Mouse (Mus musculus) CH12.LX (cell line): Measurements from ENCODE around the gene Gpx5. TPM values are rescaled to one million over a fixed set of nuclear protein-coding genes. Genes with fewer than 3 reads are reported as not detected.
A peak's percentile ranks its signal among the peaks of the same experiment; 100 is the strongest.

Source experiments
- DNase-seq: peaks from one replicate; pipeline ENCODE4 v3.0.0-alpha.2; 2013; ENCODE audit errors: extremely low read depth
- H3K27ac ChIP-seq: 2 replicates; pipeline ENCODE4 v1.5.1; 2012; ENCODE audit warnings: low read depth, mild to moderate bottlenecking, control low read depth, moderate library complexity; ENCODE audit not compliant: insufficient read depth
- H3K27me3 ChIP-seq: replicated peaks from 2 replicates; pipeline ENCODE3; 2012; ENCODE audit warnings: inconsistent platforms
- H3K36me3 ChIP-seq, 2 experiments: replicated peaks in 1 of 2; 2 replicates each; pipeline versions ENCODE3 to v1.6.1; 2012; ENCODE audit warnings: inconsistent platforms in 1 of 2, low read length in 1 of 2, mild to moderate bottlenecking in 1 of 2, mixed read lengths in 1 of 2, moderate library complexity in 1 of 2; ENCODE audit not compliant: control insufficient read depth in 1 of 2, insufficient read depth in 1 of 2
- H3K4me1 ChIP-seq, 2 experiments: 2 replicates each; pipeline ENCODE4 v1.6.1; 2012; ENCODE audit warnings: inconsistent platforms in 1 of 2, moderate library complexity in 1 of 2; ENCODE audit not compliant: insufficient read depth in 2 of 2, control insufficient read depth in 1 of 2
- H3K4me2 ChIP-seq: 2 replicates; pipeline ENCODE4 v1.6.1; 2012; ENCODE audit warnings: low read depth, mild to moderate bottlenecking, control low read depth; ENCODE audit not compliant: poor library complexity, insufficient read depth, severe bottlenecking
- H3K4me3 ChIP-seq, 3 experiments: fragments of 150-350 bp in 1 of 3; sonication (generic) in 1 of 3; replicated peaks in 1 of 3; 2 replicates each; pipeline versions ENCODE3 to v1.5.1; 2011 to 2012; ENCODE audit warnings: low read depth in 2 of 3, low read length in 2 of 3, mild to moderate bottlenecking in 2 of 3, moderate library complexity in 2 of 3, control low read depth in 1 of 3, improper control_type of control experiment in 1 of 3, inconsistent platforms in 1 of 3, mixed read lengths in 1 of 3; ENCODE audit not compliant: poor library complexity in 1 of 3
- H3K79me2 ChIP-seq: replicated peaks from 2 replicates; pipeline ENCODE4 v1.6.1; 2012; ENCODE audit warnings: mild to moderate bottlenecking, moderate library complexity; ENCODE audit not compliant: control insufficient read depth, poor library complexity, insufficient read depth, severe bottlenecking; ENCODE audit errors: extremely low read depth
- H3K9ac ChIP-seq: 2 replicates; pipeline ENCODE4 v1.6.1; 2012; ENCODE audit warnings: low read depth, mild to moderate bottlenecking, control low read depth, moderate library complexity; ENCODE audit not compliant: insufficient read depth
- H3K9me3 ChIP-seq: replicated peaks from 2 replicates; pipeline ENCODE3; 2012; ENCODE audit warnings: low read length, inconsistent platforms, mixed read lengths
- BHLHE40 ChIP-seq: IDR thresholded peaks from 2 replicates; pipeline ENCODE4 v1.6.1; 2011; ENCODE audit warnings: mild to moderate bottlenecking, low read depth, low read length, improper control_type of control experiment
- CHD1 ChIP-seq: IDR thresholded peaks from 2 replicates; pipeline ENCODE4 v1.6.1; 2012; ENCODE audit warnings: low read depth, low read length, improper control_type of control experiment, inconsistent platforms
- CHD2 ChIP-seq: IDR thresholded peaks from 2 replicates; pipeline ENCODE4 v1.6.1; 2011; ENCODE audit warnings: low read length, improper control_type of control experiment
- CTCF ChIP-seq, 2 experiments: IDR thresholded peaks in 1 of 2; conservative IDR thresholded peaks in 1 of 2; 2 replicates each; pipeline ENCODE4 v1.5.1; 2011 to 2012; ENCODE audit warnings: low read depth in 2 of 2, low read length in 2 of 2, improper control_type of control experiment in 1 of 2, inconsistent platforms in 1 of 2, mild to moderate bottlenecking in 1 of 2, moderate library complexity in 1 of 2
- E2F4 ChIP-seq: IDR thresholded peaks from 2 replicates; pipeline ENCODE4 v1.6.1; 2011; ENCODE audit warnings: low read depth, low read length, improper control_type of control experiment; ENCODE audit not compliant: insufficient replicate concordance
- ELF1 ChIP-seq: IDR thresholded peaks from 2 replicates; pipeline ENCODE4 v1.6.1; 2014; ENCODE audit warnings: low read depth, mild to moderate bottlenecking, inconsistent platforms, low read length, improper control_type of control experiment
- ETS1 ChIP-seq: conservative IDR thresholded peaks from 2 replicates; pipeline ENCODE4 v1.6.1; 2012; ENCODE audit warnings: low read depth, mild to moderate bottlenecking, inconsistent platforms, low read length, improper control_type of control experiment, moderate library complexity
- GABPA ChIP-seq: IDR thresholded peaks from 2 replicates; pipeline ENCODE4 v1.6.1; 2012; ENCODE audit warnings: low read depth, low read length, improper control_type of control experiment, inconsistent platforms; ENCODE audit not compliant: insufficient replicate concordance
- IRF4 ChIP-seq: IDR thresholded peaks from 2 replicates; pipeline ENCODE4 v1.6.1; 2014; ENCODE audit warnings: low read depth, mild to moderate bottlenecking, inconsistent platforms, low read length, improper control_type of control experiment
- JUND ChIP-seq: conservative IDR thresholded peaks from 2 replicates; pipeline ENCODE4 v1.6.1; 2011; ENCODE audit warnings: low read depth, low read length, improper control_type of control experiment
- KAT2A ChIP-seq: IDR thresholded peaks from 2 replicates; pipeline ENCODE4 v1.6.1; 2012; ENCODE audit warnings: low read length, improper control_type of control experiment, inconsistent platforms; ENCODE audit not compliant: insufficient replicate concordance
- MAFK ChIP-seq: IDR thresholded peaks from 2 replicates; pipeline ENCODE4 v1.6.1; 2011; ENCODE audit warnings: low read length, improper control_type of control experiment; ENCODE audit not compliant: insufficient replicate concordance
- MAX ChIP-seq: IDR thresholded peaks from 2 replicates; pipeline ENCODE4 v1.6.1; 2011; ENCODE audit warnings: low read length, improper control_type of control experiment
- MAZ ChIP-seq: IDR thresholded peaks from 2 replicates; pipeline ENCODE4 v1.6.1; 2012; ENCODE audit warnings: low read depth, mild to moderate bottlenecking, inconsistent platforms, low read length, improper control_type of control experiment, moderate library complexity
- MEF2A ChIP-seq: IDR thresholded peaks from 2 replicates; pipeline ENCODE4 v1.6.1; 2014; ENCODE audit warnings: low read depth, mild to moderate bottlenecking, inconsistent platforms, low read length, improper control_type of control experiment, borderline replicate concordance
- MXI1 ChIP-seq: IDR thresholded peaks from 2 replicates; pipeline ENCODE4 v1.6.1; 2011; ENCODE audit warnings: mild to moderate bottlenecking, low read depth, low read length, improper control_type of control experiment
- MYC ChIP-seq: IDR thresholded peaks from 2 replicates; pipeline ENCODE4 v1.6.1; 2011; ENCODE audit warnings: low read depth, mild to moderate bottlenecking, improper control_type of control experiment, low read length
- NELFE ChIP-seq: IDR thresholded peaks from 2 replicates; pipeline ENCODE4 v1.6.1; 2011; ENCODE audit warnings: low read depth, low read length, improper control_type of control experiment
- NRF1 ChIP-seq: IDR thresholded peaks from 2 replicates; pipeline ENCODE4 v1.6.1; 2014; ENCODE audit warnings: low read depth, mild to moderate bottlenecking, inconsistent platforms, low read length, improper control_type of control experiment, moderate library complexity
- PAX5 ChIP-seq: IDR thresholded peaks from 2 replicates; pipeline ENCODE4 v1.6.1; 2012; ENCODE audit warnings: low read length, inconsistent platforms, mixed read lengths
- POLR2A ChIP-seq: IDR thresholded peaks from 2 replicates; pipeline ENCODE4 v1.6.1; 2011; ENCODE audit warnings: low read depth, mild to moderate bottlenecking, improper control_type of control experiment, low read length
- POLR2AphosphoS2 ChIP-seq: IDR thresholded peaks from 2 replicates; pipeline ENCODE4 v1.6.1; 2011; ENCODE audit warnings: low read depth, low read length, improper control_type of control experiment
- RAD21 ChIP-seq: IDR thresholded peaks from 2 replicates; pipeline ENCODE4 v1.6.1; 2011; ENCODE audit warnings: low read depth, mild to moderate bottlenecking, low read length, improper control_type of control experiment, moderate library complexity
- RCOR1 ChIP-seq: conservative IDR thresholded peaks from 2 replicates; pipeline ENCODE4 v1.6.1; 2012; ENCODE audit warnings: low read depth, mild to moderate bottlenecking, inconsistent platforms, low read length, improper control_type of control experiment
- SIN3A ChIP-seq: IDR thresholded peaks from 2 replicates; pipeline ENCODE4 v1.6.1; 2012; ENCODE audit warnings: low read length, improper control_type of control experiment, inconsistent platforms
- SMC3 ChIP-seq: IDR thresholded peaks from 2 replicates; pipeline ENCODE4 v1.6.1; 2011; ENCODE audit warnings: low read depth, low read length, improper control_type of control experiment
- TBP ChIP-seq: conservative IDR thresholded peaks from 2 replicates; pipeline ENCODE4 v1.6.1; 2011; ENCODE audit warnings: low read depth, low read length, improper control_type of control experiment
- TCF12 ChIP-seq: IDR thresholded peaks from 2 replicates; pipeline ENCODE4 v1.6.1; 2014; ENCODE audit warnings: low read depth, mild to moderate bottlenecking, inconsistent platforms, low read length, improper control_type of control experiment
- UBTF ChIP-seq: IDR thresholded peaks from 2 replicates; pipeline ENCODE4 v1.6.1; 2012; ENCODE audit warnings: low read depth, mild to moderate bottlenecking, inconsistent platforms, low read length, improper control_type of control experiment, moderate library complexity
- USF1 ChIP-seq: IDR thresholded peaks from 2 replicates; pipeline ENCODE4 v1.6.1; 2014; ENCODE audit warnings: low read depth, mild to moderate bottlenecking, inconsistent platforms, low read length, improper control_type of control experiment
- ZC3H11A ChIP-seq: IDR thresholded peaks from 2 replicates; pipeline ENCODE4 v1.6.1; 2012; ENCODE audit warnings: low read depth, mild to moderate bottlenecking, inconsistent platforms, low read length, improper control_type of control experiment
- ZMIZ1 ChIP-seq: IDR thresholded peaks from 2 replicates; pipeline ENCODE4 v1.6.1; 2012; ENCODE audit warnings: low read depth, mild to moderate bottlenecking, inconsistent platforms, low read length, improper control_type of control experiment
- ZNF384 ChIP-seq: IDR thresholded peaks from 2 replicates; pipeline ENCODE4 v1.6.1; 2012; ENCODE audit warnings: low read depth, low read length, improper control_type of control experiment, inconsistent platforms
- dilution Hi-C: fragments of 300-500 bp; cut with MboI; formaldehyde crosslinking; loops from 2 replicates; pipeline ENCODE4 v1.14.3; 2020; ENCODE audit warnings: low sequenced_read_pairs; ENCODE audit not compliant: extremely low pct_unique_long_range_greater_than_20kb, extremely low pct_ligation_motif_present
- in situ Hi-C: fragments of 300-500 bp; cut with MboI; formaldehyde crosslinking; loops from 3 replicates; pipeline ENCODE4 v1.14.3; 2019; ENCODE audit warnings: low sequenced_read_pairs, low pct_ligation_motif_present, low pct_unique_long_range_greater_than_20kb, mixed read lengths
- polyA plus RNA-seq: library from polyadenylated mRNA; unstranded; fragments of >175 nt; gene quantifications from 2 replicates; pipeline ENCODE4 v1.2.1, GENCODE M21; 2012; ENCODE audit warnings: low read depth; ENCODE audit not compliant: insufficient read length
- total RNA-seq, 2 experiments: library from RNA; depleted of rRNA; stranded (reverse); fragments of 300-350 nt in 1 of 2; fragments of >200 nt in 1 of 2; gene quantifications; 2 replicates each; pipeline ENCODE4 v1.2.3; 2012 to 2014

The Gpx5 gene
- total and polyA plus RNA-seq, 3 experiments = not detected

DNA sequence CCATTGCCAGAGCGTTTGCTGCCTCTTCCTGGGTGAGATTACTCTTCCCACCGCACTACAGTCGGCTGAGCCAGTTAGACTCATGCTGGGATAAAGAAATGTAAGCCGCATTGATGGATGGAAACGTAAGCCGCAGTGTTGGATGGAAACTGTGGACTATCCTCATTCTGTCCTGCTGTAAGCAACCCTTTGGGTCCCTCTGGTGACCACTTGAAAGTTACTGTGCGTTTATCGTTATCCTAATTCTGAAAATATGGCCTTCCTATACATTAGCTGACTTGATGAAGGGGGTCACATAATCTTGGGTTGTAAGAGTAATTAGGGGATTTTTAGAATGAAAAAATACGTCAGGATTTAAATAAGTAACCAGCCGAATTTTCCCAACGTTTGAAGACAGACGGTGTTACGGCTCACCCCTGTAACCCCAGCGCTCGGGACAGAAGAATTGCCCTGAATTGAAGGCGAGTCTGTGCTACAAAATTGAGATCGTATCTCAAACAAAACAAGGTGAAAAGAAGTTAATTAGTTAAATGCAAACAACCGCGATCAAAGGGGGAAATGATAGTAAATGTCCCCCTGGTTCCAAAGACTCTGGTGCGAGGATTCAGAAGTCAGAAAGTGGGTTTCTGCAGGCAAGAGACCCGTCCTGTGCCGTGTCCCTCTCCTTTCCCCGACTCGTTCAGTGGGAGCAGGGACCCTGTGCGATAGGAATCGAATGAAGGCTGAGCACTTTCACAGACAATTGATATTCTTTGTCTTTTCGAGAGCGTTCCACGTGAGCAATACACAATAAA is 17.3 kb downstream of the Gpx5 start:
- H3K4me1 ChIP-seq = peaks cover 0 to 15% of the 10 kb centered on the region in 2 experiments; a peak in 2 of 4 replicates
- in situ Hi-C loops = loop anchor here (5.0 kb wide), 1 partner anchor 52 kb away; no protein-coding TSS in a partner anchor
- peak; percentile 43 for DNase-seq

DNA sequence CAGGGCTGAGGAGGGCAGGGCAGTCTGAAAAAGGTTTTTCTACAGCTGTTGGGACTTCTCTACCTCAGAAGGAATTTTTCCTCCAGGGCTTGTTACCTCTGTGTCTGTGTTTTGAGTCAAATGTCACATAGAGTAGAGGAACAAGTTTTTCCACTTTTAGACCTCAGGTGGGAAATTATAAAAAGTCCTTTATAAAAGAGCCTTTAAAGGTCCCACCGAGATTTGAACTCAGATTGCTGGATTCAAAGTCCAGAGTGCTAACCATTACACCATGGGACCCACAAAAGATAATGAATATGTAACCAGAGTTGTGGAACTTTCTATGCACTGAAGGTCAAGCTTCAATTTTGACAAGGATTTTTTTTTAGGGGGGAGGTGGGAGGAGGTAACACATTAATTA is 24.3 kb downstream of the Gpx5 start:
- no peak overlapping the region for H3K9ac ChIP-seq
- TF ChIP-seq SIN3A (no peak), MYC (no peak), POLR2AphosphoS2 (no peak), ETS1 (no peak), IRF4 (no peak), E2F4 (peak; percentile 84), MAZ (no peak), CHD2 (no peak), TCF12 (no peak), SMC3 (no peak), POLR2A (no peak), RCOR1 (no peak), ZNF384 (no peak), NRF1 (no peak), TBP (peak; percentile 100), PAX5 (no peak), MAFK (peak; percentile 94), MXI1 (no peak), ELF1 (peak; percentile 87), ZMIZ1 (no peak), CHD1 (no peak)

More for the DNA sequence above, 17.3 kb downstream of the Gpx5 start:
- Histone ChIP-seq H3K36me3 (no peaks in the 10 kb centered on the region), H3K27me3 (peaks cover 41% of the 10 kb centered on the region), H3K79me2 (no peaks in the 10 kb centered on the region), H3K4me2 (peak overlapping the region; percentile 100), H3K9me3 (no peaks in the 10 kb centered on the region), H3K4me3 (peak overlapping the region; percentile 69 to 84 (median 79)), H3K27ac (no peak overlapping the region), H3K9ac (peak overlapping the region; percentile 83)
- TF ChIP-seq MEF2A (no peak), SIN3A (peak; percentile 38; the same call in 1 of the 2 replicates), JUND (no peak), ELF1 (no peak), MXI1 (no peak), CHD1 (no peak), KAT2A (no peak), RAD21 (peak; percentile 73), GABPA (no peak), CTCF (conservative IDR thresholded peaks at IDR 0.05 in 1 of 2, IDR thresholded peaks at IDR 0.05 in 1 of 2; ENCODE audit: low read depth in 2 of 2, low read length in 2 of 2) (peak in 1 of 2 experiments; percentile 63; a peak in 2 of 4 replicates), USF1 (no peak), SMC3 (peak; percentile 49), IRF4 (no peak), MAZ (no peak), E2F4 (no peak), ETS1 (no peak), ZC3H11A (peak; percentile 27; the same call in 1 of the 2 replicates), BHLHE40 (no peak), POLR2A (no peak), UBTF (0 out of 2 replicates have a peak, but pooled peaks have one; percentile 51), MAX (no peak), NELFE (no peak), ZNF384 (no peak), MYC (0 out of 2 replicates have a peak, but pooled peaks have one; percentile 24), TBP (no peak), TCF12 (no peak), PAX5 (no peak), NRF1 (peak; percentile 16; the same call in 1 of the 2 replicates)
- dilution Hi-C loops = no loop called here

More for the DNA sequence above, 24.3 kb downstream of the Gpx5 start:
- H3K36me3 ChIP-seq = no peaks in the 10 kb centered on the region
- in situ Hi-C loops = no loop called here
- H3K4me3 ChIP-seq = peak overlapping the region in 2 of 3 experiments; percentile 5 to 17
- peak; percentile 77 for DNase-seq
- no peak overlapping the region for H3K27ac ChIP-seq
- H3K9me3 ChIP-seq = no peaks in the 10 kb centered on the region
- H3K4me1 ChIP-seq = 0 out of 4 replicates have a peak, but pooled peaks cover 0 to 2% of the 10 kb centered on the region in 2 experiments
- peaks cover 14% of the 10 kb centered on the region for H3K27me3 ChIP-seq
- no peaks in the 10 kb centered on the region for H3K79me2 ChIP-seq
- dilution Hi-C loops = no loop called here
- peak overlapping the region; percentile 74 for H3K4me2 ChIP-seq
